Mouse (Mus musculus): ENCODE data around the gene Usp21.

DNA sequence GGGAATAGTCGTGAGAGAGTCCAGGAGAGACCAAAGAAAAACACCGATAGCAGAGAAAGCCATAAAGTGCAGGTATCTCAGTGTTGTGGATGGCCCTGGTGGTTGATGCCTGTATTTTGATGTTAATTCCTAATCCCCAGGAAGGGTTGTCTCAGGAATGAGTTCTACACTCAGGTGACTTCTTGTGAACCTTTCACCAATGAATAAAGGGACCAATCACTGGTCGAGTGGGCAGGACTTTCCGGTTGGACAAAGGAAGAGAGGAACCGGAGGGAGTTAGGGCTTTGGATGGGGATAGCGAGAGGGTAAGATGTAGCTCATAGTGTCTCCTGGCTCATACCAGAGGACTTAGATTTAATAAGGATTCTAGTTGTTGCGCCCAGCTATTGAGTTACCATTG is 32.0 kb upstream of the Usp21 start:
- TF ChIP-seq POLR2A (IDR thresholded peaks at IDR 0.05; ENCODE audit: control insufficient read depth, extremely low read depth, insufficient read depth, low read length, poor library complexity) (no peak), CTCF (IDR thresholded peaks at IDR 0.05; ENCODE audit: borderline replicate concordance, control insufficient read depth, extremely low read depth, insufficient read depth, low read length, poor library complexity) (no peak)

Measured in thymus, adult 2 months (tissue).